Mouse (Mus musculus) 416B (cell line): ENCODE data around the gene Astn2.

Experiments
- DNase-seq: peaks from one replicate; pipeline ENCODE4 v3.0.0; 2011; ENCODE audit warnings: low read depth

Gene Astn2

GRCm38 (mm10) chr4:65532071-65532736 is 872.2 kb downstream of the Astn2 start:
- DNase-seq: no peak

GRCm38 (mm10) chr4:65531621-65532020 is 872.8 kb downstream of the Astn2 start:
- no peak for DNase-seq

GRCm38 (mm10) chr4:65530901-65531300 is 873.5 kb downstream of the Astn2 start:
- no peak for DNase-seq

GRCm38 (mm10) chr4:65508101-65508500 is 896.3 kb downstream of the Astn2 start:
- DNase-seq: no peak

DNA sequence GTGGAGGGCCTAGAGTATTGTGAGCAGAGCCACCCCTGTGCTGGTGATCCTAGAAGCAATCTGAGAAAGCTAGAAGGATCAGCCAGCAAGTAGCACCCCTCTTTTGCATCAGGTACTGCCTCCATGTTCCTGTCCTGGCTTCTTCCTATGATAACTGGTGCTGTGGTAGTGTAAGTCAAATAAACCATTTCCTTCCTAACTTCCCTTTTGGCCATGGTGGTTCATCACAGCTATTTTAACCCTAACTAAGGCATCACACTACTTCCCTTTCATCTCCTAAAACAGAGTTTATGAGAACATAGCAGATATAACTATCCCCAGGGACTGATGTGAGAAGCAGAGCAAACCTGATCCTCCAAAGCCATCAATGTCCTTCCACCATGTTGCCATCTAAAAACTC is 897.5 kb downstream of the Astn2 start:
- DNase-seq: no peak

GRCm38 (mm10) chr4:65496463-65496834 is 908.0 kb downstream of the Astn2 start:
- peak; percentile 45 for DNase-seq

GRCm38 (mm10) chr4:65495705-65496462 is 908.5 kb downstream of the Astn2 start:
- DNase-seq: no peak

DNA sequence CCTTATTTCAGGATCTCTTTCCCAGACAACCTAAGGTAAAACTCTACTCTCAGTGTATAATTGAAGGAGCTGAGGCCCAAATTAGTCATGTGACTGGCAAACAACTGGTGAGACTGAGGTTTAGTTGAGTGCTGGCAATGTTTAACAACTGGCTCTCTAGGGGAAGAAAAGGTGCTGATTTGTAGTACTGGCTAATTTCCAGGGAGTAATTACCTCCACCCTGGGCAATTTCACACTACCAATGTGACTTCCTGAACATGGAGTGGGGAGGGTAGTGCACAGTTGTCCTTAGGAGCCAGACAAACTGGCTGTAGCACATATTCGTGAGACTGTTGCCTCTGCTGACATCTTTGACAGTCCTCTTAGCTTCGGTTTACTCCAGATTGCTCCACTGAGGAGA is 912.9 kb downstream of the Astn2 start:
- DNase-seq: no peak

DNA sequence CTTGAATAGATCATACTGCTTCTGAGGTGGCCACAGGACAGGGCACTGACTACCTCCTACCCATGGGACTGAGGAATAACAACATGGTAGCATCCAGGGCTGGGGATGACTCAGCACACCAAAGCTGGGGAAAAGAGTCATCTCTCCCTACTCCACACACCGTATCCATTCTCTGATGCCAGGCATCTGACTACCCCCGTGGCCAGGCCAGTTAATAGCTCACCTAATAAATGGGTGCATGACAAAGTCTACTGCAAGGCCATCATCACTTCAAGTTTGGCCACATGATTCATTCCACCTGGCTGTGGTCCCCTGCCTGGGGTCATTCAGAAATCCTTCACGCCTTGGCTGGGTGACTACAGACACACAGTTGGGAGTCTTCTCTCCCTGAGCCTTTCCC is 914.7 kb downstream of the Astn2 start:
- DNase-seq: no peak

- no peak for DNase-seq
Measured at GRCm38 (mm10) chr4:65481632-65482031, 922.8 kb downstream of the Astn2 start.

DNA sequence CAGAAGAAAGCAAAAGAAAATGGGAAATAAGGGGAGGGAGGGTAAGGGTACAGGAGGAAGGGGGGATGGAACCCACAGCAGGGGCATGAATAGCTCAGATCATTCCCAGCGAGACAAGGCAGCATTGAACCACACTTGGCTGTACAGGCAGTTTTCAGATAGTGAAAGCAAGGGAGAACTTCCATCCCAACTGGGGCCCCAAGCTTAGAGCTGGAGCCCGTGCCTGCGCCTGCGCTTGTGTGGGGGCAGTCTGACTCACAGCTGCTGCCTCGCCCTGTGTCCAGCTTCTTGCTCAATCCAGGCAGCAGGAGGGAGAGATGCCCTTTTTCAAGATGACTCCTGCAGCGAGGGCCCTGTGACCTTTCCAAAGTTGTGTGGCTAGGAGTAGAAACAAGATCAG is 927.3 kb downstream of the Astn2 start:
- no peak for DNase-seq

DNA sequence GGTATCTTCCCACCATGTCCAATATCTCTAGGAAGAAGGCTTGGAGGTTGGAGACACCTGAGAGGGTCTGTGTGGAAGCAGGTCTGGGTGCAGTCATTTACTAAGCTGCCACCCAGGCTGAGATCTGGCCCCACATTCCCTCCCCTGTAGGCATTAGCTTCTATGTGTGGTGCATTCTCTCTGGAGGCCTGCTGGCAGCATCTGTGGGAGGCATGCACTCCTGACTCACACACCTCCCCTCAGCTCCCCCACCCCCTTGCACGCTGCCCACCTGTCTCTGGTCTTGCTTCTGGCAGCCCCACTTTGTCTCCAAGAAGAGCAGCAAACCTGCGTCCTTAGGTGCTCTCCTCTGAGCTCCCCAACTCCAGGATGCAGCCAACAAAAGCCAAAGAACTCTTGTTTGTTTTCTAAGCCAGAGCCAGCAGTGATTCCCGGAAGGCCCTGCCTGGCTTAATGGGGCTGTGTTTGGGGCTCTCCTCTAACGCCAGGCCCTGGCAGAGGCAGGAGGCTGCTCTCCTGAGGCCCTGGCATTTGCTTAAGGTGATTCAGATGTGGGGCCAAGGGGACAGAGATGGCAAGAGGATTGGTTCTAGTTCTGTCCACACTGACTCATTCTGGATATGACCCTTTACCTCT is 928.4 kb downstream of the Astn2 start:
- DNase-seq: no peak

- DNase-seq: no peak
Measured at GRCm38 (mm10) chr4:65473141-65473540, 931.3 kb downstream of the Astn2 start.

DNA sequence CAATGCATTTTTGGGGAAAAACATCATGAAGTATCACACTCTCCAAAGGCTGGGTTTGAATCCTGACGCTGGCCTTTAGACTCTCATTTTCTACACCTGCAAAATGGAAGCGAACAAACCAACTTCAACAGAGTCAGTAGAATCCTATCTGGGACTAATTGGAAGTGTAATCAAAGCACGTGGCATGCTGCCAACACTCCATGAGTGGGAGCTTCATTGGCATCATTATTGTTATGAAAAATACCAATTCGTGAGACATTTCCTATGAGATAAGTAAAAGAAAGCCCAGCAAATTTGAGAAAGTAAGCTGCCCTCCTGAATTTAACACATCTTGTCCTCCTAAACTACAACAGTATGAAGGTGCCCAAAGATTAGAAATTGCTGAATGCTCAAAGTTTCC is 955.2 kb downstream of the Astn2 start:
- DNase-seq: no peak

DNA sequence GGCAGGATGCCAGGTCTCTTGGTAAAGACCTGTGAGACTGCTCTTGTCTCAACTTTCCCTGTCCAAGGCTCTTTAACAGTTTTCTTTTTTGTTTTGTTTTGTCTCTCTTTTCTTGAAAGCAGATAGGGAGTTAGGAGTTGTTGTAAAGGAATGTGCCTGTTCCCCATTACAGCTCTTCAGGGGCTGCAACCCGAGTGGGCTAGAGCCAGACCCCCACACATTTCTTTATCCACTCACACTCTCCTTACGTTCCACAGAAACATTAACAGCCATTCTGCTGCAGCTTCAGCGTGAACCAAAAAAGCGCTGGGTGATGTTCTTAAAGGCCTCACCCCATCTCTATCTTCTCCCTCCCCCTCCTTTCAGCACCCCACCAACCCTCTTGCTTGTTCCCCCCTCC is 962.7 kb downstream of the Astn2 start:
- no peak for DNase-seq

- no peak for DNase-seq
Measured at GRCm38 (mm10) chr4:65430804-65431203, 973.6 kb downstream of the Astn2 start.

GRCm38 (mm10) chr4:65427480-65427879 is 976.9 kb downstream of the Astn2 start:
- no peak for DNase-seq

GRCm38 (mm10) chr4:65426437-65426836 is 978.0 kb downstream of the Astn2 start:
- no peak for DNase-seq

GRCm38 (mm10) chr4:65423068-65423625 is 981.3 kb downstream of the Astn2 start:
- no peak for DNase-seq

- DNase-seq: no peak
Measured at GRCm38 (mm10) chr4:65421272-65421671, 983.1 kb downstream of the Astn2 start.

- no peak for DNase-seq
Measured at GRCm38 (mm10) chr4:65420511-65420931, 983.9 kb downstream of the Astn2 start.

GRCm38 (mm10) chr4:65415507-65415906 is 988.9 kb downstream of the Astn2 start:
- no peak for DNase-seq
